Mouse (Mus musculus): ENCODE measurements around the gene G6pc3. TPM values are rescaled to one million over a fixed set of nuclear protein-coding genes. Genes with fewer than 3 reads are reported as not detected.

G6pc3 gene
- polyA plus RNA-seq, 1 experiment from 2014 or later = 33.3 TPM

GRCm38 (mm10) chr11:102208846-102209245, 19.4 kb downstream of the G6pc3 start:
- Histone ChIP-seq H3K4me1 (ENCODE audit: control insufficient read depth, insufficient read depth, low read length) (peaks cover 15% of the 10 kb centered on the region), H3K27me3 (ENCODE audit: control insufficient read depth, insufficient read depth, low read length) (no peaks in the 10 kb centered on the region), H3K4me3 (ENCODE audit: low read depth, low read length) (no peak overlapping the region), H3K36me3 (replicated peaks; ENCODE audit: control insufficient read depth, insufficient read depth, low read depth, low read length) (no peaks in the 10 kb centered on the region; the same call in 1 of the 2 replicates), H3K4me2 (ENCODE audit: low read depth, low read length) (no peak overlapping the region), H3K27ac (replicated peaks; ENCODE audit: low read depth, low read length) (no peak overlapping the region), H3K9me3 (replicated peaks; ENCODE audit: control insufficient read depth, low read length) (no peaks in the 10 kb centered on the region), H3K9ac (replicated peaks; ENCODE audit: low read length) (no peak overlapping the region)
- ATAC-seq (replicated peaks; ENCODE audit: insufficient number of reproducible peaks, low FRiP score, low TSS enrichment, low read depth) = no peak
- DNase-seq (ENCODE audit: low spot score) = no peak
- 26% methylated on average over 4 of the region's 4 CpGs for WGBS

DNA sequence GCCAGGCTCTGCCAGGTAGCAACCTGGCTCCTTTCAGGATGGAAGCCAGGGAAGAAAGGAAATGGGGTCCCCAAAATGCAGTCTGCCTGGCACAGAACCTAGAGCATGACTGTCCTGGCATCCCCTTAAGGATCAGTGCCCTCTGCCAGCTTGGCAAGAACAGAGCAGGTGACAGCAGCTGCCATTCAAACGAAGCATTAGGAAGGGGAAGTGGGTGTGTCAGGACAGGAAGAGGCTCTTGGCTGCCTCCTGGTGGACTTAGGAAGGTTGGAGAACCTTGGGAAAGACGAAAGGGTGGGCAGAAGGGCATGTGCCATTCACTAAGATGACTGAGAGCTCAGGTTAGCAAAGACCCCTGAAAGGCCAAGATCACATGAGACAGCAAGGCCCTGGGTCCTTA, 20.3 kb downstream of the G6pc3 start:
- DNase-seq (ENCODE audit: low spot score) = no peak

DNA sequence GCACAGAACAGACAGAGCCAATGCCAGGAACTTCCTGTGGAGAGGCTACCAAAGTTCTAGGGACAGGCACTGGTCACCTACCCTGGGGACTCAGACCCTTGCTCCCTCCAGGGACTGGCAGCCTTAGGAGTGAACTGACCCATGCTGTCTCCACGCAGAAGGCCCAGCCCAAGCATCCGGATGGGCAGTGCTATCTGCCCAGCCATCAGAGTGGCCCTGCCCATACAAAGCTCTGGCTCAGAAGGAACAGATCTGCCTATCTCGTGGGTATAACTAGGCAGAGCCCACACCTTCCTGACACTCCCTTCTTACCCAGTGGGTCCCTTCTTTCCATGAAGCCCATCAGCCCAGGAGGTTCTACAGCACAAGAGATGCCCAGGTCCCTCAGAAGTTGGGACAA, 20.8 kb downstream of the G6pc3 start:
- no peak overlapping the region for H3K4me3 ChIP-seq (ENCODE audit: low read depth, low read length)
- H3K27me3 ChIP-seq (ENCODE audit: control insufficient read depth, insufficient read depth, low read length) = no peaks in the 10 kb centered on the region
- H3K4me2 ChIP-seq (ENCODE audit: low read depth, low read length) = no peak overlapping the region
- no peak overlapping the region for H3K9ac ChIP-seq (replicated peaks; ENCODE audit: low read length)
- DNase-seq (ENCODE audit: low spot score) (no peak), ATAC-seq (replicated peaks; ENCODE audit: insufficient number of reproducible peaks, low FRiP score, low TSS enrichment, low read depth) (no peak)
- WGBS = 70% methylated on average over 3 of the region's 3 CpGs
- H3K36me3 ChIP-seq (replicated peaks; ENCODE audit: control insufficient read depth, insufficient read depth, low read depth, low read length) = no peaks in the 10 kb centered on the region; the same call in 1 of the 2 replicates
- no peak overlapping the region for H3K27ac ChIP-seq (replicated peaks; ENCODE audit: low read depth, low read length)
- H3K9me3 ChIP-seq (replicated peaks; ENCODE audit: control insufficient read depth, low read length) = no peaks in the 10 kb centered on the region
- peaks cover 17% of the 10 kb centered on the region for H3K4me1 ChIP-seq (ENCODE audit: control insufficient read depth, insufficient read depth, low read length)

More for the DNA sequence above, 20.3 kb downstream of the G6pc3 start:
- WGBS = 24% methylated on average over 2 of the region's 2 CpGs
- H3K9me3 ChIP-seq (replicated peaks; ENCODE audit: control insufficient read depth, low read length) = no peaks in the 10 kb centered on the region
- H3K36me3 ChIP-seq (replicated peaks; ENCODE audit: control insufficient read depth, insufficient read depth, low read depth, low read length) = no peaks in the 10 kb centered on the region; the same call in 1 of the 2 replicates
- H3K9ac ChIP-seq (replicated peaks; ENCODE audit: low read length) = no peak overlapping the region
- no peak for ATAC-seq (replicated peaks; ENCODE audit: insufficient number of reproducible peaks, low FRiP score, low TSS enrichment, low read depth)
- no peak overlapping the region for H3K27ac ChIP-seq (replicated peaks; ENCODE audit: low read depth, low read length)
- H3K4me1 ChIP-seq (ENCODE audit: control insufficient read depth, insufficient read depth, low read length) = peaks cover 17% of the 10 kb centered on the region
- H3K4me3 ChIP-seq (ENCODE audit: low read depth, low read length) = no peak overlapping the region
- H3K4me2 ChIP-seq (ENCODE audit: low read depth, low read length) = no peak overlapping the region
- H3K27me3 ChIP-seq (ENCODE audit: control insufficient read depth, insufficient read depth, low read length) = no peaks in the 10 kb centered on the region

GRCm38 (mm10) chr11:102211011-102211410, 21.6 kb downstream of the G6pc3 start:
- no peak overlapping the region for H3K4me2 ChIP-seq (ENCODE audit: low read depth, low read length)
- no peaks in the 10 kb centered on the region for H3K27me3 ChIP-seq (ENCODE audit: control insufficient read depth, insufficient read depth, low read length)
- no peak overlapping the region for H3K27ac ChIP-seq (replicated peaks; ENCODE audit: low read depth, low read length)
- no peak for ATAC-seq (replicated peaks; ENCODE audit: insufficient number of reproducible peaks, low FRiP score, low TSS enrichment, low read depth)
- H3K36me3 ChIP-seq (replicated peaks; ENCODE audit: control insufficient read depth, insufficient read depth, low read depth, low read length) = no peaks in the 10 kb centered on the region; the same call in 1 of the 2 replicates
- 34% methylated on average over 5 of the region's 5 CpGs for WGBS
- no peaks in the 10 kb centered on the region for H3K9me3 ChIP-seq (replicated peaks; ENCODE audit: control insufficient read depth, low read length)
- DNase-seq (ENCODE audit: low spot score) = no peak
- H3K4me1 ChIP-seq (ENCODE audit: control insufficient read depth, insufficient read depth, low read length) = peaks cover 21% of the 10 kb centered on the region
- no peak overlapping the region for H3K9ac ChIP-seq (replicated peaks; ENCODE audit: low read length)
- no peak overlapping the region for H3K4me3 ChIP-seq (ENCODE audit: low read depth, low read length)

GRCm38 (mm10) chr11:102211936-102212341, 22.5 kb downstream of the G6pc3 start:
- peaks cover 17% of the 10 kb centered on the region for H3K4me1 ChIP-seq (ENCODE audit: control insufficient read depth, insufficient read depth, low read length)
- WGBS = 67% methylated on average over 18 of the region's 18 CpGs

GRCm38 (mm10) chr11:102214430-102215156, 25.2 kb downstream of the G6pc3 start:
- no peak for ATAC-seq (replicated peaks; ENCODE audit: insufficient number of reproducible peaks, low FRiP score, low TSS enrichment, low read depth)
- no peak overlapping the region for H3K4me3 ChIP-seq (ENCODE audit: low read depth, low read length)
- no peaks in the 10 kb centered on the region for H3K9me3 ChIP-seq (replicated peaks; ENCODE audit: control insufficient read depth, low read length)
- H3K27ac ChIP-seq (replicated peaks; ENCODE audit: low read depth, low read length) = no peak overlapping the region
- peaks cover 18% of the 10 kb centered on the region; the same call in 1 of the 2 replicates for H3K4me1 ChIP-seq (ENCODE audit: control insufficient read depth, insufficient read depth, low read length)
- no peaks in the 10 kb centered on the region for H3K27me3 ChIP-seq (ENCODE audit: control insufficient read depth, insufficient read depth, low read length)
- no peaks in the 10 kb centered on the region for H3K36me3 ChIP-seq (replicated peaks; ENCODE audit: control insufficient read depth, insufficient read depth, low read depth, low read length)
- no peak for DNase-seq (ENCODE audit: low spot score)
- 56% methylated on average over 10 of the region's 10 CpGs for WGBS
- no peak overlapping the region for H3K4me2 ChIP-seq (ENCODE audit: low read depth, low read length)
- H3K9ac ChIP-seq (replicated peaks; ENCODE audit: low read length) = no peak overlapping the region

More at GRCm38 (mm10) chr11:102211936-102212341, 22.5 kb downstream of the G6pc3 start:
- Histone ChIP-seq H3K27ac (replicated peaks; ENCODE audit: low read depth, low read length) (no peak overlapping the region), H3K27me3 (ENCODE audit: control insufficient read depth, insufficient read depth, low read length) (no peaks in the 10 kb centered on the region), H3K9ac (replicated peaks; ENCODE audit: low read length) (no peak overlapping the region), H3K4me2 (ENCODE audit: low read depth, low read length) (no peak overlapping the region), H3K36me3 (replicated peaks; ENCODE audit: control insufficient read depth, insufficient read depth, low read depth, low read length) (no peaks in the 10 kb centered on the region), H3K9me3 (replicated peaks; ENCODE audit: control insufficient read depth, low read length) (no peaks in the 10 kb centered on the region), H3K4me3 (ENCODE audit: low read depth, low read length) (no peak overlapping the region)
- no peak for DNase-seq (ENCODE audit: low spot score)
- ATAC-seq (replicated peaks; ENCODE audit: insufficient number of reproducible peaks, low FRiP score, low TSS enrichment, low read depth) = no peak

- Histone ChIP-seq H3K27ac (replicated peaks; ENCODE audit: low read depth, low read length) (no peak overlapping the region), H3K4me1 (ENCODE audit: control insufficient read depth, insufficient read depth, low read length) (peaks cover 18% of the 10 kb centered on the region; the same call in 1 of the 2 replicates), H3K9me3 (replicated peaks; ENCODE audit: control insufficient read depth, low read length) (no peaks in the 10 kb centered on the region), H3K4me3 (ENCODE audit: low read depth, low read length) (no peak overlapping the region), H3K36me3 (replicated peaks; ENCODE audit: control insufficient read depth, insufficient read depth, low read depth, low read length) (no peaks in the 10 kb centered on the region), H3K9ac (replicated peaks; ENCODE audit: low read length) (no peak overlapping the region), H3K4me2 (ENCODE audit: low read depth, low read length) (no peak overlapping the region), H3K27me3 (ENCODE audit: control insufficient read depth, insufficient read depth, low read length) (no peaks in the 10 kb centered on the region)
- WGBS = 64% methylated on average over 11 of the region's 11 CpGs
- ATAC-seq (replicated peaks; ENCODE audit: insufficient number of reproducible peaks, low FRiP score, low TSS enrichment, low read depth) = no peak
- DNase-seq (ENCODE audit: low spot score) = no peak
Observed at GRCm38 (mm10) chr11:102215511-102215910, 26.1 kb downstream of the G6pc3 start.

GRCm38 (mm10) chr11:102216056-102216885, 26.9 kb downstream of the G6pc3 start:
- no peak overlapping the region for H3K4me3 ChIP-seq (ENCODE audit: low read depth, low read length)
- no peaks in the 10 kb centered on the region for H3K9me3 ChIP-seq (replicated peaks; ENCODE audit: control insufficient read depth, low read length)
- no peak overlapping the region for H3K9ac ChIP-seq (replicated peaks; ENCODE audit: low read length)
- H3K36me3 ChIP-seq (replicated peaks; ENCODE audit: control insufficient read depth, insufficient read depth, low read depth, low read length) = no peaks in the 10 kb centered on the region
- ATAC-seq (replicated peaks; ENCODE audit: insufficient number of reproducible peaks, low FRiP score, low TSS enrichment, low read depth) (no peak), DNase-seq (ENCODE audit: low spot score) (no peak)
- no peaks in the 10 kb centered on the region for H3K27me3 ChIP-seq (ENCODE audit: control insufficient read depth, insufficient read depth, low read length)
- no peak overlapping the region for H3K27ac ChIP-seq (replicated peaks; ENCODE audit: low read depth, low read length)
- peaks cover 18% of the 10 kb centered on the region; the same call in 1 of the 2 replicates for H3K4me1 ChIP-seq (ENCODE audit: control insufficient read depth, insufficient read depth, low read length)
- no peak overlapping the region for H3K4me2 ChIP-seq (ENCODE audit: low read depth, low read length)
- WGBS = 37% methylated on average over 12 of the region's 12 CpGs
